Mouse (Mus musculus): ENCODE measurements around the gene Adcyap1.
A peak's percentile ranks its signal among the peaks of the same experiment; 100 is the strongest.

The Adcyap1 gene

GRCm38 (mm10) chr17:93198717-93199116, at the start of gene Adcyap1:
TSS of gene Adcyap1 (plus strand) at chr17:93199017.
- DNase-seq, result no peak

- peak; percentile 50 for DNase-seq
These were observed 40.5 kb upstream of the Adcyap1 start for GRCm38 (mm10) chr17:93158280-93158851.

- DNase-seq, result no peak
These were observed 29.2 kb upstream of the Adcyap1 start for GRCm38 (mm10) chr17:93169572-93169971.

- no peak for DNase-seq
These were observed 2.0 kb upstream of the Adcyap1 start for GRCm38 (mm10) chr17:93196846-93197245.

GRCm38 (mm10) chr17:93198213-93198612, 604 bp upstream of the Adcyap1 start:
- no peak for DNase-seq

GRCm38 (mm10) chr17:93199218-93199617, 401 bp downstream of the Adcyap1 start:
- no peak for DNase-seq

GRCm38 (mm10) chr17:93199747-93200146, 930 bp downstream of the Adcyap1 start:
- DNase-seq, result no peak

GRCm38 (mm10) chr17:93200386-93201264, 1.8 kb downstream of the Adcyap1 start:
- no peak for DNase-seq

- DNase-seq, result no peak
These were observed 2.6 kb downstream of the Adcyap1 start for GRCm38 (mm10) chr17:93201265-93201925.

GRCm38 (mm10) chr17:93202165-93203075, 3.6 kb downstream of the Adcyap1 start:
- no peak for DNase-seq

GRCm38 (mm10) chr17:93203076-93204031, 4.5 kb downstream of the Adcyap1 start:
- no peak for DNase-seq

- DNase-seq, result no peak
These were observed 19.0 kb downstream of the Adcyap1 start for GRCm38 (mm10) chr17:93217785-93218184.

- no peak for DNase-seq
These were observed 19.8 kb downstream of the Adcyap1 start for GRCm38 (mm10) chr17:93218640-93219039.

GRCm38 (mm10) chr17:93237355-93237754, 38.5 kb downstream of the Adcyap1 start:
- DNase-seq, result no peak

All from kidney, adult 18-20 months (tissue).